Mouse (Mus musculus): ENCODE measurements around the gene Slc25a33. TPM values are rescaled to one million over a fixed set of nuclear protein-coding genes. Genes with fewer than 3 reads are reported as not detected.

Slc25a33 gene
- total and polyA plus RNA-seq, 3 experiments = 20.3 to 26.0 (median 22.3) TPM

DNA sequence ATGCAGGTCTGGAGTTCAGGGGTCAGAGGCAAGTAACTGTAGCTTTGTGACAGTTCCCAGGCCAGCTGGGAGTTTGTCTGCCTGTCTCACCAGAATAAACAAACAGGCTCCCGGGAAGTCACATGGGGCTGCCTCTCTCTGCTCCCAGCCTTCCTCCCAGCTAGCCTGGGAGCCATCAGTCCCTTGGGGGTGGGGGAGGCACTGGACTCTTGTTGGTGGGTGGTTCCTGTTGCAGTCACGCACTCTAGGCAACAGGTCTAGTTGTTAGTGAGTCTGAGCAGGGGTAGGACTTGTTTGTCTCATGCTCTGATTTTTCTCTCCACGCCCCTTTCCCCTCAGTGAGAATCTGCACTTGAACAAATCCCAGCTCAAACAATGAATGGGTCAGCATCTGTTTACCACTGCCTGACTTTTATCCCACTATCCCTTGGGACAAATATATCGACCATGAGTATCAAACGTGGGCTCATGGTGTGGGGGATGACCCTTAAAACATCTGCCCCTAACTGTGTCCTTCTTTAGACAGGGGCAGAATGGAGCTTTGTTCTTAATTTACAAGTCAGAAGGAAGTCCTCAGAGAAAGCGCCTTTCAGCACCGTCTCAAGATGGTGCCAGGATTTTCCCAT is 24.7 kb upstream of the Slc25a33 start:
- 51% methylated on average over 7 of the region's 7 CpGs for WGBS
- peaks cover 3% of the 10 kb centered on the region; the same call in 1 of the 2 replicates for H3K4me1 ChIP-seq (ENCODE audit: control insufficient read depth, insufficient read depth, low read length)
- H3K79me2 ChIP-seq (replicated peaks; ENCODE audit: control insufficient read depth, insufficient read depth, low read length) = no peaks in the 10 kb centered on the region
- DNase-seq = peak in 1 of 2 experiments; percentile 46
- intact Hi-C loops (cut with DNase I) = no loop called here
- H3K27ac ChIP-seq = peak overlapping the region; percentile 52
- TF ChIP-seq EP300 (IDR thresholded peaks at IDR 0.05; ENCODE audit: insufficient read depth, low read depth, low read length) = no peak
- no peak for TF ChIP-seq CTCF (IDR thresholded peaks at IDR 0.05)
- peak; percentile 35; the same call in 1 of the 2 replicates for TF ChIP-seq POLR2A (IDR thresholded peaks at IDR 0.05; ENCODE audit: insufficient read depth, low read depth, low read length)
- H3K36me3 ChIP-seq (ENCODE audit: control insufficient read depth, insufficient read depth, low read length) = no peaks in the 10 kb centered on the region
- no peak overlapping the region for H3K9ac ChIP-seq (ENCODE audit: low read depth, low read length)
- no peaks in the 10 kb centered on the region for H3K27me3 ChIP-seq (ENCODE audit: control insufficient read depth, insufficient read depth, low read length)
- H3K4me3 ChIP-seq = no peak overlapping the region

DNA sequence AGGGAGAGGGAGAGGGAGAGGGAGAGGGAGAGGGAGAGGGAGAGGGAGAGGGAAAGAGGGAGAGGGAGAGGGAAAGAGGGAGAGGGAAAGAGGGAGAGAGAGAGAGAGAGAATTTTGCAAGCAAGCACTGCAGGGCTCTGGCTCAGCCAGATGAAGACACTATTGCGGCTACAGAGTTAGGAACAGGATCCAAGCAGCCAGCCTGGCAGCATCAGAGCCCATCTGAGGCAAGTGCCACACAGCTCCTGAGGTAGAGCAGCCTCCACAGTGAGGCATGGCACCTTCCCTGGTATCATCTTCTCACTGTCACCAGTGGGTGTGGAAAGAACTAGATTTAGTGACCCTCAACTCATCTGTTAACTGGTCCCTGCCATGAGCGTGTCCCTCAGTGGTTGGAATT is 24.0 kb upstream of the Slc25a33 start:
- Histone ChIP-seq H3K9ac (ENCODE audit: low read depth, low read length) (no peak overlapping the region), H3K27me3 (ENCODE audit: control insufficient read depth, insufficient read depth, low read length) (no peaks in the 10 kb centered on the region), H3K79me2 (replicated peaks; ENCODE audit: control insufficient read depth, insufficient read depth, low read length) (no peaks in the 10 kb centered on the region), H3K4me3 (no peak overlapping the region), H3K27ac (peak overlapping the region; percentile 52), H3K4me1 (ENCODE audit: control insufficient read depth, insufficient read depth, low read length) (peaks cover 3% of the 10 kb centered on the region; the same call in 1 of the 2 replicates), H3K36me3 (ENCODE audit: control insufficient read depth, insufficient read depth, low read length) (no peaks in the 10 kb centered on the region)
- no peak for DNase-seq
- WGBS = 73% methylated on average over 2 of the region's 2 CpGs
- TF ChIP-seq CTCF (IDR thresholded peaks at IDR 0.05) = no peak
- no peak for TF ChIP-seq EP300 (IDR thresholded peaks at IDR 0.05; ENCODE audit: insufficient read depth, low read depth, low read length)
- no peak for TF ChIP-seq POLR2A (IDR thresholded peaks at IDR 0.05; ENCODE audit: insufficient read depth, low read depth, low read length)
- intact Hi-C loops (cut with DNase I) = no loop called here

DNA sequence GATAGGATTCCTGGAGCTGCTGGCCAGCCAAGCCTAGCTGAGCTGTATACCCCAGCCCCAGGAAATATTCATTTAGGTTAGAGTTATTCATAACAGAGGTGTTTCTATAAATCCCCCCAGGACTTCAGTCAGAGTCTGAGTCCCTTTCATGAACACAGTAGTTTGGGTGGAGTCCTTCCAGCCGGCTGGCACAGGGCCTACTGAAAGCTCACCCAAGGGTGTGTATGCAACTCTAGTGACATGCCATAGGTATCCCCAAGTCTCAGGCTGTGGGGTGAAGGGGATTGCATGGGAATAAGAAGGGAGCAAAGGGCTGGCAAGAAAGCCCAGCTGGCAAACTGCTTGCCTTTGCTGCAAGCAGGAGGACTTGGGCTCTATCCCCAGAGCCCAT is 23.1 kb upstream of the Slc25a33 start:
- Histone ChIP-seq H3K36me3 (ENCODE audit: control insufficient read depth, insufficient read depth, low read length) (peaks cover 5% of the 10 kb centered on the region), H3K27ac (no peak overlapping the region), H3K9ac (ENCODE audit: low read depth, low read length) (no peak overlapping the region), H3K27me3 (ENCODE audit: control insufficient read depth, insufficient read depth, low read length) (no peaks in the 10 kb centered on the region), H3K4me1 (ENCODE audit: control insufficient read depth, insufficient read depth, low read length) (peaks cover 6% of the 10 kb centered on the region), H3K79me2 (replicated peaks; ENCODE audit: control insufficient read depth, insufficient read depth, low read length) (no peaks in the 10 kb centered on the region), H3K4me3 (no peak overlapping the region)
- WGBS = 48% methylated on average over 1 of the region's 1 CpGs
- no peak for DNase-seq
- intact Hi-C loops (cut with DNase I) = no loop called here
- TF ChIP-seq EP300 (IDR thresholded peaks at IDR 0.05; ENCODE audit: insufficient read depth, low read depth, low read length) = no peak
- no peak for TF ChIP-seq POLR2A (IDR thresholded peaks at IDR 0.05; ENCODE audit: insufficient read depth, low read depth, low read length)
- TF ChIP-seq CTCF (IDR thresholded peaks at IDR 0.05) = no peak

DNA sequence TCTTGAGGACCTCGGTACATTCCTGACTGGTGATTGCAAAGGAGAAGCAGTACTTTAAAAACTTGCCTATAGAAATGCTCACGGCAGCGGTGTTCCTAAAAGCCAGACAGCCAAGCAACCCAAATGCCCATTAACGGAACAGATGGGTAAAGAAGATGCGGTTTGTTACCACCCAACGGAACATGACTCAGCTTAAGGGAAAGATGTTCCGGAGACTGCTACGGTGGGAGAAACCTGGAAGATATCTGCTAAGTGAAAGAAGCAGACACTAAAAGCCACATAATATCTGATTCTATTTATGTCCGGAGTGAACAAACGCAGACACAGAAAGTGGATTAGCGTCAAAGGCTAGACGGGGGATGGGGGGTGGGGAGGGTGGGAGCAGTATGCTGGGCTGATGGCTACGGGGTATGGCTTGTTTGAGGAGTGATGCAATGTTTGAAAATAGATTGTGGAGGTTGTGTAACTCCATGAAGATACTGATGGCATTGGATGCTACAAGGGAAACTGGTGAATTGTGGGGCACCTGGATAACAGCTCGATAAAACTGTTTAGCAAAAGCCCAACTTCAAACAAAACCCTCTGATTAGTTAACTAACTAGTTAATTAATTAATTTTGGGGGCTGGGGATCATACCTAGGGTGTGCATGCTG is 22.6 kb upstream of the Slc25a33 start:
- WGBS = 59% methylated on average over 14 of the region's 14 CpGs

DNA sequence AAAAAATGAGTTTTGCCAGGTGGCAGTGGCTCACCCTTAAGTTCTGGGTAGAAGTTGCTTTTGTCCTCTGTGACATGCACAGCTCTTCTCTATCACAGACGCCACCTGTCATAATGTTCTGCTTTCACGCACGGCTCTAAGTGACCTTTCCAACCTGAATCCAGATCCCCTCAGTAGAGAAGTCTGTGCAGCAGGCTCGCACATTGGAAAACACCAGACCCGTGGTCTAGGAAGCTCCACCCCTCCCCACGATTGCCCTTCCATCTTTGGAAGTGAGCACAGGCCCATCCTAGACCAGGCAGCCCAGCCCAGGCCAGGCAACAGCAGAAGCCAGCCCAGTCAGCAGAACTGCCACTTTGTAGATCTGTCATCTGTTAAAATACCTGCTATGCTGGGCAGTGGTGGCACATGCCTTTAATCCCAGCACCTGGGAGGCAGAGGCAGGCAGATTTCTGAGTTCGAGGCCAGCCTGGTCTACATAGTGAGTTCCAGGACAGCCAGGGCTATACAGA is 20.9 kb upstream of the Slc25a33 start:
- no peak overlapping the region for H3K9ac ChIP-seq (ENCODE audit: low read depth, low read length)
- H3K79me2 ChIP-seq (replicated peaks; ENCODE audit: control insufficient read depth, insufficient read depth, low read length) = no peaks in the 10 kb centered on the region
- H3K27ac ChIP-seq = no peak overlapping the region
- no peak overlapping the region for H3K4me3 ChIP-seq
- H3K36me3 ChIP-seq (ENCODE audit: control insufficient read depth, insufficient read depth, low read length) = peaks cover 5% of the 10 kb centered on the region
- WGBS = 80% methylated on average over 7 of the region's 7 CpGs
- TF ChIP-seq POLR2A (IDR thresholded peaks at IDR 0.05; ENCODE audit: insufficient read depth, low read depth, low read length) = no peak
- no peak for TF ChIP-seq EP300 (IDR thresholded peaks at IDR 0.05; ENCODE audit: insufficient read depth, low read depth, low read length)
- TF ChIP-seq CTCF (IDR thresholded peaks at IDR 0.05) = no peak
- H3K27me3 ChIP-seq (ENCODE audit: control insufficient read depth, insufficient read depth, low read length) = no peaks in the 10 kb centered on the region
- H3K4me1 ChIP-seq (ENCODE audit: control insufficient read depth, insufficient read depth, low read length) = peaks cover 23% of the 10 kb centered on the region
- DNase-seq = no peak
- intact Hi-C loops (cut with DNase I) = no loop called here

More for the DNA sequence above, 22.6 kb upstream of the Slc25a33 start:
- Histone ChIP-seq H3K27ac (no peak overlapping the region), H3K79me2 (replicated peaks; ENCODE audit: control insufficient read depth, insufficient read depth, low read length) (no peaks in the 10 kb centered on the region), H3K9ac (ENCODE audit: low read depth, low read length) (no peak overlapping the region), H3K27me3 (ENCODE audit: control insufficient read depth, insufficient read depth, low read length) (no peaks in the 10 kb centered on the region), H3K4me3 (no peak overlapping the region), H3K36me3 (ENCODE audit: control insufficient read depth, insufficient read depth, low read length) (peaks cover 5% of the 10 kb centered on the region), H3K4me1 (ENCODE audit: control insufficient read depth, insufficient read depth, low read length) (peaks cover 10% of the 10 kb centered on the region)
- intact Hi-C loops (cut with DNase I) = no loop called here
- TF ChIP-seq CTCF (IDR thresholded peaks at IDR 0.05) = no peak
- no peak for TF ChIP-seq POLR2A (IDR thresholded peaks at IDR 0.05; ENCODE audit: insufficient read depth, low read depth, low read length)
- TF ChIP-seq EP300 (IDR thresholded peaks at IDR 0.05; ENCODE audit: insufficient read depth, low read depth, low read length) = no peak
- no peak for DNase-seq

DNA sequence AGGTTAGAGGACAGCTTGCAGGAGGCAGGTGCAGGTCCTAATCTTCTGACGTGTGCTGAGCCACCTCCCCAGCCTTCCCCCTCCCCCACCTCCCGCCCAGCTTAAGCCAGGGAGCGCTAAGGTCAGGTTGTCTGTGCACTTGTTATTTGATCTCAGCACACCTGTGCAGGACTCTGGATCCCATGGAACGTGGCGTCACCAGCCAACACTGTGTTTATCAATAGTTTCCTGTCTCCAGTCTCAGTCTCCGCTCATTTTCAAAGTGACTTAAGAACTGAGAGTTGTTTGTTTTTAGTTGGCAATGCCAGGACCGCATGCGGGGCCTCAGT is 19.9 kb upstream of the Slc25a33 start:
- no peaks in the 10 kb centered on the region for H3K79me2 ChIP-seq (replicated peaks; ENCODE audit: control insufficient read depth, insufficient read depth, low read length)
- peaks cover 5% of the 10 kb centered on the region for H3K36me3 ChIP-seq (ENCODE audit: control insufficient read depth, insufficient read depth, low read length)
- TF ChIP-seq CTCF (IDR thresholded peaks at IDR 0.05) = no peak
- TF ChIP-seq POLR2A (IDR thresholded peaks at IDR 0.05; ENCODE audit: insufficient read depth, low read depth, low read length) = no peak
- TF ChIP-seq EP300 (IDR thresholded peaks at IDR 0.05; ENCODE audit: insufficient read depth, low read depth, low read length) = no peak
- peaks cover 27% of the 10 kb centered on the region for H3K4me1 ChIP-seq (ENCODE audit: control insufficient read depth, insufficient read depth, low read length)
- WGBS = 58% methylated on average over 8 of the region's 8 CpGs
- no peak overlapping the region for H3K9ac ChIP-seq (ENCODE audit: low read depth, low read length)
- DNase-seq = no peak
- no peaks in the 10 kb centered on the region for H3K27me3 ChIP-seq (ENCODE audit: control insufficient read depth, insufficient read depth, low read length)
- no peak overlapping the region for H3K4me3 ChIP-seq
- H3K27ac ChIP-seq = no peak overlapping the region
- intact Hi-C loops (cut with DNase I) = no loop called here
